Mouse (Mus musculus): ENCODE data around the gene Gm49711.

DNA sequence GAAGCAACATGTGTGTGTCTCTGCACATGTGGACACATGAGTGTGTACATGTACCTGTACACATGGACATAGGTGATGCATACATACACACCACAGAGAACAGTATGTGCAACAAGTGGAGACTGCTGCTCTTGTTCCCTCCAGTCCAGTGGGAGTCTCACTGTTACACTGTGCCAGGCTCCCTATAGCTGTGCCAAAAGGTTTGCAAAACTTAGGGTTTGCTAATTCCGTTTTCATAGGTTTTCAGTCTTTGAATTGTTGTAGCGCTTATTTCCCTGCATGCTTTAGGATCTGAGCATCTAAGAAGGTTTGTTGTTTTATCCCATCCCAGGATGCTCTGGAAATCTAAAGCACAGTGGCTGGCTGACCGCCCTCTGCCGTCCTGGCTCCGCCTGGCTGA, 33.8 kb downstream of the Gm49711 start:
- TF ChIP-seq POLR2A (IDR thresholded peaks at IDR 0.05; ENCODE audit: borderline replicate concordance, extremely low read depth, low read depth, low read length): no peak
- TF ChIP-seq CTCF (IDR thresholded peaks at IDR 0.05; ENCODE audit: insufficient read depth, low read length): no peak
